Mouse (Mus musculus) ES-E14 (cell line): ENCODE data around the gene Hmx3. TPM values are rescaled to one million over a fixed set of nuclear protein-coding genes. Genes with fewer than 3 reads are reported as not detected.

ENCODE experiments used
- DNase-seq: peaks from one replicate; pipeline ENCODE4 v3.0.0-alpha.2; 2013; ENCODE audit warnings: low read depth, low spot score
- H3K27ac ChIP-seq: 2 replicates; pipeline ENCODE4 v1.5.1; 2012; ENCODE audit warnings: low read depth, mild to moderate bottlenecking, low read length, moderate library complexity, mixed read lengths; ENCODE audit not compliant: poor library complexity, insufficient read depth, severe bottlenecking
- H3K36me3 ChIP-seq: 2 replicates; pipeline ENCODE4 v1.6.1; 2012; ENCODE audit warnings: mild to moderate bottlenecking, low read length, moderate library complexity, mixed read lengths; ENCODE audit not compliant: control insufficient read depth, poor library complexity, insufficient read depth, severe bottlenecking
- H3K4me1 ChIP-seq, 2 experiments: fragments of 150-350 bp in 1 of 2; sonication (generic) in 1 of 2; 2 replicates each; pipeline ENCODE4 v1.6.1; 2012; ENCODE audit warnings: low read length in 2 of 2, mild to moderate bottlenecking in 1 of 2, mixed read lengths in 1 of 2; ENCODE audit not compliant: control insufficient read depth in 2 of 2, insufficient read depth in 2 of 2, poor library complexity in 1 of 2
- H3K4me3 ChIP-seq, 2 experiments: fragments of 150-350 bp in 1 of 2; sonication (generic) in 1 of 2; 2 replicates each; pipeline ENCODE4 v1.5.1; 2012; ENCODE audit warnings: low read length in 2 of 2, low read depth in 1 of 2, mild to moderate bottlenecking in 1 of 2, mixed read lengths in 1 of 2; ENCODE audit not compliant: insufficient read depth in 1 of 2, poor library complexity in 1 of 2, severe bottlenecking in 1 of 2
- H3K9ac ChIP-seq: 2 replicates; pipeline ENCODE4 v1.6.1; 2012; ENCODE audit warnings: low read depth, mild to moderate bottlenecking, low read length, mixed read lengths; ENCODE audit not compliant: poor library complexity, insufficient read depth, severe bottlenecking
- H3K9me3 ChIP-seq: fragments of 150-350 bp; sonication (generic); 2 replicates; pipeline ENCODE4 v1.6.1; 2012; ENCODE audit warnings: low read depth, mild to moderate bottlenecking, low read length; ENCODE audit not compliant: control insufficient read depth, insufficient read depth
- CHD2 ChIP-seq: IDR thresholded peaks from 2 replicates; pipeline ENCODE4 v1.6.1; 2014; ENCODE audit warnings: mild to moderate bottlenecking, low read depth, low read length, inconsistent platforms
- HCFC1 ChIP-seq: IDR thresholded peaks from 2 replicates; pipeline ENCODE4 v1.6.1; 2012; ENCODE audit warnings: low read length, inconsistent platforms, borderline replicate concordance; ENCODE audit not compliant: insufficient read depth
- MAFK ChIP-seq: IDR thresholded peaks from 2 replicates; pipeline ENCODE4 v1.6.1; 2014; ENCODE audit warnings: mild to moderate bottlenecking, low read depth, low read length, inconsistent platforms; ENCODE audit not compliant: insufficient read depth
- ZC3H11A ChIP-seq: IDR thresholded peaks from 2 replicates; pipeline ENCODE4 v1.6.1; 2012; ENCODE audit warnings: low read depth, mild to moderate bottlenecking, inconsistent platforms, low read length, borderline replicate concordance
- ZNF384 ChIP-seq: IDR thresholded peaks from 2 replicates; pipeline ENCODE4 v1.6.1; 2012; ENCODE audit warnings: low read depth, low read length, inconsistent platforms
- in situ Hi-C, 2 experiments: fragments of 600-800 bp; cut with MboI; formaldehyde crosslinking; loops; one replicate each; pipeline ENCODE4 v1.15.1; 2025; ENCODE audit warnings: low sequenced_read_pairs in 2 of 2, inconsistent platforms in 1 of 2; ENCODE audit not compliant: unreplicated experiment in 2 of 2
- total RNA-seq: library from RNA; depleted of rRNA; stranded (reverse); fragments of 300-350 nt; gene quantifications from 2 replicates; pipeline ENCODE4 v1.2.3, GENCODE M21; 2012

Hmx3 gene
- total RNA-seq, 1 experiment, result not detected

GRCm38 (mm10) chr7:131555301-131556081 lies 12.8 kb downstream of the Hmx3 start:
- TF ChIP-seq ZC3H11A (no peak), ZNF384 (no peak), MAFK (no peak), HCFC1 (no peak), CHD2 (no peak)
- in situ Hi-C loops, result loop anchor here (10.0 kb wide), 1 partner anchor 1039 kb away; the partner anchor contains the start of gene Nkx1-2 (in 2 of the 2)
- H3K27ac ChIP-seq, result no peak overlapping the region
- DNase-seq, result no peak
- H3K4me3 ChIP-seq, result peak overlapping the region; percentile 14 to 35; a peak in 2 of 4 replicates
- 0 out of 2 replicates have a peak overlapping the region, but pooled peaks have one; percentile 12 for H3K9ac ChIP-seq
- H3K4me1 ChIP-seq, result peaks cover 0 to 4% of the 10 kb centered on the region in 2 experiments; a peak in 1 of 4 replicates
- no peaks in the 10 kb centered on the region for H3K9me3 ChIP-seq
- H3K36me3 ChIP-seq, result no peaks in the 10 kb centered on the region

GRCm38 (mm10) chr7:131556116-131556515 lies 13.4 kb downstream of the Hmx3 start:
- Histone ChIP-seq H3K9me3 (no peaks in the 10 kb centered on the region), H3K4me3 (no peak overlapping the region), H3K36me3 (no peaks in the 10 kb centered on the region), H3K9ac (no peak overlapping the region), H3K27ac (no peak overlapping the region), H3K4me1 (peaks cover 0 to 4% of the 10 kb centered on the region in 2 experiments; a peak in 1 of 4 replicates)
- no peak for DNase-seq
- in situ Hi-C loops, result loop anchor here (10.0 kb wide), 1 partner anchor 1039 kb away; the partner anchor contains the start of gene Nkx1-2 (in 2 of the 2)
- no peak for TF ChIP-seq HCFC1

- Histone ChIP-seq H3K9ac (no peak overlapping the region), H3K27ac (no peak overlapping the region), H3K4me1 (peaks cover 0 to 4% of the 10 kb centered on the region in 2 experiments; a peak in 1 of 4 replicates), H3K4me3 (peak overlapping the region; percentile 47 to 49), H3K9me3 (no peaks in the 10 kb centered on the region), H3K36me3 (no peaks in the 10 kb centered on the region)
- TF ChIP-seq HCFC1 (no peak), CHD2 (no peak), ZC3H11A (no peak), ZNF384 (peak; percentile 84; the same call in 1 of the 2 replicates), MAFK (no peak)
- no peak for DNase-seq
- in situ Hi-C loops, result loop anchor here (10.0 kb wide), 1 partner anchor 1038 kb away; the partner anchor contains the start of gene Nkx1-2 (in 2 of the 2)
Measured at GRCm38 (mm10) chr7:131556541-131557271, 14.0 kb downstream of the Hmx3 start.

GRCm38 (mm10) chr7:131557751-131558150 lies 15.1 kb downstream of the Hmx3 start:
- Histone ChIP-seq H3K9me3 (no peaks in the 10 kb centered on the region), H3K4me3 (no peak overlapping the region), H3K36me3 (peaks cover 8% of the 10 kb centered on the region), H3K27ac (no peak overlapping the region), H3K4me1 (peaks cover 0 to 6% of the 10 kb centered on the region in 2 experiments; a peak in 1 of 4 replicates), H3K9ac (no peak overlapping the region)
- DNase-seq, result no peak
- in situ Hi-C loops, result loop anchor here (10.0 kb wide), 1 partner anchor 1037 kb away; the partner anchor contains the start of gene Nkx1-2 (in 2 of the 2)
- TF ChIP-seq ZC3H11A, result no peak
- no peak for TF ChIP-seq HCFC1
- no peak for TF ChIP-seq MAFK
- TF ChIP-seq ZNF384, result no peak
- TF ChIP-seq CHD2, result no peak
